Mouse (Mus musculus): Measurements from ENCODE around the gene Cln3.

GRCm38 (mm10) chr7:126621452-126622359 lies 36.1 kb upstream of the Cln3 start:
- TF ChIP-seq CTCF (IDR thresholded peaks at IDR 0.05; ENCODE audit: low read depth) (no peak), EP300 (IDR thresholded peaks at IDR 0.05; ENCODE audit: low read depth) (0 out of 2 replicates have a peak, but pooled peaks have one; percentile 16)
